Mouse (Mus musculus) CH12.LX (cell line): ENCODE data around the gene Fgg. TPM values are rescaled to one million over a fixed set of nuclear protein-coding genes. Genes with fewer than 3 reads are reported as not detected.

ENCODE experiments used
- DNase-seq: peaks from one replicate; pipeline ENCODE4 v3.0.0-alpha.2; 2013; ENCODE audit errors: extremely low read depth
- H3K27ac ChIP-seq: 2 replicates; pipeline ENCODE4 v1.5.1; 2012; ENCODE audit warnings: low read depth, mild to moderate bottlenecking, control low read depth, moderate library complexity; ENCODE audit not compliant: insufficient read depth
- H3K27me3 ChIP-seq: replicated peaks from 2 replicates; pipeline ENCODE3; 2012; ENCODE audit warnings: inconsistent platforms
- H3K36me3 ChIP-seq, 2 experiments: replicated peaks in 1 of 2; 2 replicates each; pipeline versions ENCODE3 to v1.6.1; 2012; ENCODE audit warnings: inconsistent platforms in 1 of 2, low read length in 1 of 2, mild to moderate bottlenecking in 1 of 2, mixed read lengths in 1 of 2, moderate library complexity in 1 of 2; ENCODE audit not compliant: control insufficient read depth in 1 of 2, insufficient read depth in 1 of 2
- H3K4me1 ChIP-seq, 2 experiments: 2 replicates each; pipeline ENCODE4 v1.6.1; 2012; ENCODE audit warnings: inconsistent platforms in 1 of 2, moderate library complexity in 1 of 2; ENCODE audit not compliant: insufficient read depth in 2 of 2, control insufficient read depth in 1 of 2
- H3K4me2 ChIP-seq: 2 replicates; pipeline ENCODE4 v1.6.1; 2012; ENCODE audit warnings: low read depth, mild to moderate bottlenecking, control low read depth; ENCODE audit not compliant: poor library complexity, insufficient read depth, severe bottlenecking
- H3K4me3 ChIP-seq, 3 experiments: fragments of 150-350 bp in 1 of 3; sonication (generic) in 1 of 3; replicated peaks in 1 of 3; 2 replicates each; pipeline versions ENCODE3 to v1.5.1; 2011 to 2012; ENCODE audit warnings: low read depth in 2 of 3, low read length in 2 of 3, mild to moderate bottlenecking in 2 of 3, moderate library complexity in 2 of 3, control low read depth in 1 of 3, improper control_type of control experiment in 1 of 3, inconsistent platforms in 1 of 3, mixed read lengths in 1 of 3; ENCODE audit not compliant: poor library complexity in 1 of 3
- H3K79me2 ChIP-seq: replicated peaks from 2 replicates; pipeline ENCODE4 v1.6.1; 2012; ENCODE audit warnings: mild to moderate bottlenecking, moderate library complexity; ENCODE audit not compliant: control insufficient read depth, poor library complexity, insufficient read depth, severe bottlenecking; ENCODE audit errors: extremely low read depth
- H3K9ac ChIP-seq: 2 replicates; pipeline ENCODE4 v1.6.1; 2012; ENCODE audit warnings: low read depth, mild to moderate bottlenecking, control low read depth, moderate library complexity; ENCODE audit not compliant: insufficient read depth
- H3K9me3 ChIP-seq: replicated peaks from 2 replicates; pipeline ENCODE3; 2012; ENCODE audit warnings: low read length, inconsistent platforms, mixed read lengths
- BHLHE40 ChIP-seq: IDR thresholded peaks from 2 replicates; pipeline ENCODE4 v1.6.1; 2011; ENCODE audit warnings: mild to moderate bottlenecking, low read depth, low read length, improper control_type of control experiment
- CHD1 ChIP-seq: IDR thresholded peaks from 2 replicates; pipeline ENCODE4 v1.6.1; 2012; ENCODE audit warnings: low read depth, low read length, improper control_type of control experiment, inconsistent platforms
- CTCF ChIP-seq, 2 experiments: IDR thresholded peaks in 1 of 2; conservative IDR thresholded peaks in 1 of 2; 2 replicates each; pipeline ENCODE4 v1.5.1; 2011 to 2012; ENCODE audit warnings: low read depth in 2 of 2, low read length in 2 of 2, improper control_type of control experiment in 1 of 2, inconsistent platforms in 1 of 2, mild to moderate bottlenecking in 1 of 2, moderate library complexity in 1 of 2
- ELF1 ChIP-seq: IDR thresholded peaks from 2 replicates; pipeline ENCODE4 v1.6.1; 2014; ENCODE audit warnings: low read depth, mild to moderate bottlenecking, inconsistent platforms, low read length, improper control_type of control experiment
- ETS1 ChIP-seq: conservative IDR thresholded peaks from 2 replicates; pipeline ENCODE4 v1.6.1; 2012; ENCODE audit warnings: low read depth, mild to moderate bottlenecking, inconsistent platforms, low read length, improper control_type of control experiment, moderate library complexity
- HCFC1 ChIP-seq: IDR thresholded peaks from 2 replicates; pipeline ENCODE4 v1.6.1; 2012; ENCODE audit warnings: low read depth, mild to moderate bottlenecking, inconsistent platforms, low read length, improper control_type of control experiment
- IRF4 ChIP-seq: IDR thresholded peaks from 2 replicates; pipeline ENCODE4 v1.6.1; 2014; ENCODE audit warnings: low read depth, mild to moderate bottlenecking, inconsistent platforms, low read length, improper control_type of control experiment
- JUN ChIP-seq: IDR thresholded peaks from 2 replicates; pipeline ENCODE4 v1.6.1; 2011; ENCODE audit warnings: low read depth, mild to moderate bottlenecking, low read length, improper control_type of control experiment, moderate library complexity; ENCODE audit not compliant: insufficient read depth
- JUND ChIP-seq: conservative IDR thresholded peaks from 2 replicates; pipeline ENCODE4 v1.6.1; 2011; ENCODE audit warnings: low read depth, low read length, improper control_type of control experiment
- MAFK ChIP-seq: IDR thresholded peaks from 2 replicates; pipeline ENCODE4 v1.6.1; 2011; ENCODE audit warnings: low read length, improper control_type of control experiment; ENCODE audit not compliant: insufficient replicate concordance
- MAX ChIP-seq: IDR thresholded peaks from 2 replicates; pipeline ENCODE4 v1.6.1; 2011; ENCODE audit warnings: low read length, improper control_type of control experiment
- MAZ ChIP-seq: IDR thresholded peaks from 2 replicates; pipeline ENCODE4 v1.6.1; 2012; ENCODE audit warnings: low read depth, mild to moderate bottlenecking, inconsistent platforms, low read length, improper control_type of control experiment, moderate library complexity
- MEF2A ChIP-seq: IDR thresholded peaks from 2 replicates; pipeline ENCODE4 v1.6.1; 2014; ENCODE audit warnings: low read depth, mild to moderate bottlenecking, inconsistent platforms, low read length, improper control_type of control experiment, borderline replicate concordance
- NELFE ChIP-seq: IDR thresholded peaks from 2 replicates; pipeline ENCODE4 v1.6.1; 2011; ENCODE audit warnings: low read depth, low read length, improper control_type of control experiment
- PAX5 ChIP-seq: IDR thresholded peaks from 2 replicates; pipeline ENCODE4 v1.6.1; 2012; ENCODE audit warnings: low read length, inconsistent platforms, mixed read lengths
- RCOR1 ChIP-seq: conservative IDR thresholded peaks from 2 replicates; pipeline ENCODE4 v1.6.1; 2012; ENCODE audit warnings: low read depth, mild to moderate bottlenecking, inconsistent platforms, low read length, improper control_type of control experiment
- SIN3A ChIP-seq: IDR thresholded peaks from 2 replicates; pipeline ENCODE4 v1.6.1; 2012; ENCODE audit warnings: low read length, improper control_type of control experiment, inconsistent platforms
- SMC3 ChIP-seq: IDR thresholded peaks from 2 replicates; pipeline ENCODE4 v1.6.1; 2011; ENCODE audit warnings: low read depth, low read length, improper control_type of control experiment
- TCF12 ChIP-seq: IDR thresholded peaks from 2 replicates; pipeline ENCODE4 v1.6.1; 2014; ENCODE audit warnings: low read depth, mild to moderate bottlenecking, inconsistent platforms, low read length, improper control_type of control experiment
- USF1 ChIP-seq: IDR thresholded peaks from 2 replicates; pipeline ENCODE4 v1.6.1; 2014; ENCODE audit warnings: low read depth, mild to moderate bottlenecking, inconsistent platforms, low read length, improper control_type of control experiment
- ZKSCAN1 ChIP-seq: IDR thresholded peaks from 2 replicates; pipeline ENCODE4 v1.6.1; 2012; ENCODE audit warnings: low read depth, inconsistent platforms, low read length, improper control_type of control experiment, borderline replicate concordance
- ZNF384 ChIP-seq: IDR thresholded peaks from 2 replicates; pipeline ENCODE4 v1.6.1; 2012; ENCODE audit warnings: low read depth, low read length, improper control_type of control experiment, inconsistent platforms
- dilution Hi-C: fragments of 300-500 bp; cut with MboI; formaldehyde crosslinking; loops from 2 replicates; pipeline ENCODE4 v1.14.3; 2020; ENCODE audit warnings: low sequenced_read_pairs; ENCODE audit not compliant: extremely low pct_unique_long_range_greater_than_20kb, extremely low pct_ligation_motif_present
- in situ Hi-C: fragments of 300-500 bp; cut with MboI; formaldehyde crosslinking; loops from 3 replicates; pipeline ENCODE4 v1.14.3; 2019; ENCODE audit warnings: low sequenced_read_pairs, low pct_ligation_motif_present, low pct_unique_long_range_greater_than_20kb, mixed read lengths
- polyA plus RNA-seq: library from polyadenylated mRNA; unstranded; fragments of >175 nt; gene quantifications from 2 replicates; pipeline ENCODE4 v1.2.1, GENCODE M21; 2012; ENCODE audit warnings: low read depth; ENCODE audit not compliant: insufficient read length
- total RNA-seq, 2 experiments: library from RNA; depleted of rRNA; stranded (reverse); fragments of 300-350 nt in 1 of 2; fragments of >200 nt in 1 of 2; gene quantifications; 2 replicates each; pipeline ENCODE4 v1.2.3; 2012 to 2014

Fgg gene
- total and polyA plus RNA-seq, 3 experiments, result not detected

GRCm38 (mm10) chr3:82995368-82995767 is 12.2 kb upstream of the Fgg start:
- no peaks in the 10 kb centered on the region for H3K9me3 ChIP-seq
- peaks cover 0 to 10% of the 10 kb centered on the region in 2 experiments; a peak in 1 of 4 replicates for H3K4me1 ChIP-seq
- in situ Hi-C loops, result no loop called here
- no peaks in the 10 kb centered on the region for H3K27me3 ChIP-seq
- no peak overlapping the region for H3K9ac ChIP-seq
- H3K4me2 ChIP-seq, result no peak overlapping the region
- H3K4me3 ChIP-seq, result no peak overlapping the region
- H3K79me2 ChIP-seq, result no peaks in the 10 kb centered on the region
- DNase-seq, result no peak
- no peak overlapping the region for H3K27ac ChIP-seq
- peak in 1 of 2 experiments; percentile 33; a peak in 1 of 4 replicates for TF ChIP-seq CTCF (conservative IDR thresholded peaks at IDR 0.05 in 1 of 2, IDR thresholded peaks at IDR 0.05 in 1 of 2; ENCODE audit: low read depth in 2 of 2, low read length in 2 of 2)
- TF ChIP-seq IRF4, result no peak
- peak; percentile 31; the same call in 1 of the 2 replicates for TF ChIP-seq SMC3
- no peak for TF ChIP-seq TCF12
- TF ChIP-seq, all 38 proteins: peak for 2
- dilution Hi-C loops, result no loop called here
- H3K36me3 ChIP-seq, result no peaks in the 10 kb centered on the region

- Histone ChIP-seq H3K27ac (no peak overlapping the region), H3K4me3 (no peak overlapping the region), H3K36me3 (no peaks in the 10 kb centered on the region), H3K9ac (no peak overlapping the region), H3K9me3 (no peaks in the 10 kb centered on the region), H3K4me1 (peaks cover 0 to 8% of the 10 kb centered on the region in 2 experiments; a peak in 1 of 4 replicates), H3K4me2 (no peak overlapping the region), H3K79me2 (no peaks in the 10 kb centered on the region), H3K27me3 (no peaks in the 10 kb centered on the region)
- in situ Hi-C loops (no loop called here), dilution Hi-C loops (no loop called here)
- no peak for TF ChIP-seq ZKSCAN1
- no peak for TF ChIP-seq JUND
- TF ChIP-seq PAX5, result no peak
- no peak for TF ChIP-seq ZNF384
- TF ChIP-seq CHD1, result no peak
- no peak for TF ChIP-seq ETS1
- TF ChIP-seq MAZ, result no peak
- TF ChIP-seq RCOR1, result no peak
- no peak for TF ChIP-seq MAFK
- TF ChIP-seq NELFE, result no peak
- TF ChIP-seq ELF1, result no peak
- TF ChIP-seq IRF4, result no peak
- TF ChIP-seq BHLHE40, result no peak
- TF ChIP-seq JUN, result no peak
- no peak for TF ChIP-seq HCFC1
- no peak for TF ChIP-seq MEF2A
- no peak for TF ChIP-seq USF1
- no peak for TF ChIP-seq SMC3
- no peak for TF ChIP-seq SIN3A
- TF ChIP-seq MAX, result no peak
- DNase-seq, result no peak
Observed at GRCm38 (mm10) chr3:82996656-82997055, 10.9 kb upstream of the Fgg start.
